Mouse (Mus musculus) limb, embryonic 10.5 days (tissue): ENCODE measurements around the gene Enox1. TPM values are rescaled to one million over a fixed set of nuclear protein-coding genes. Genes with fewer than 3 reads are reported as not detected.
A peak's percentile ranks its signal among the peaks of the same experiment; 100 is the strongest.

Experiments used
- DNase-seq: peaks from one replicate; pipeline ENCODE4 v3.0.0-alpha.2; 2017; ENCODE audit warnings: low spot score
- H3K27ac ChIP-seq: fragments of 300-500 bp; sonication (generic); 2 replicates; pipeline ENCODE4 v1.5.1; 2016; ENCODE audit warnings: mild to moderate bottlenecking
- H3K27me3 ChIP-seq: fragments of 300-500 bp; sonication (generic); 2 replicates; pipeline ENCODE4 v1.6.1; 2016; ENCODE audit warnings: low read depth, mild to moderate bottlenecking; ENCODE audit not compliant: poor library complexity, severe bottlenecking
- H3K36me3 ChIP-seq: fragments of 300-500 bp; sonication (generic); 2 replicates; pipeline ENCODE4 v1.6.1; 2016; ENCODE audit warnings: mild to moderate bottlenecking, moderate library complexity
- H3K4me1 ChIP-seq: fragments of 300-500 bp; sonication (generic); 2 replicates; pipeline ENCODE4 v1.6.1; 2016
- H3K4me3 ChIP-seq: fragments of 300-500 bp; sonication (generic); 2 replicates; pipeline ENCODE4 v1.5.1; 2016; ENCODE audit warnings: mild to moderate bottlenecking, moderate library complexity
- H3K9me3 ChIP-seq: fragments of 300-500 bp; sonication (generic); replicated peaks from 2 replicates; pipeline ENCODE4 v1.6.1; 2016; ENCODE audit warnings: mild to moderate bottlenecking
- WGBS: fragments of 180-500 bp; shearing (Covaris S2); methylation state at CpG from one replicate; pipeline ENCODE4 v1.1.7; 2016; 5-methylcytosine and 5-hydroxymethylcytosine counted together
- polyA plus RNA-seq: library from polyadenylated mRNA; unstranded; fragments of >200 nt; fragmentation: Nextera tagmentation; extraction: Ambion mirVana; gene quantifications from 2 replicates; pipeline ENCODE4 v1.2.1, GENCODE M21; 2016

The Enox1 gene
- polyA plus RNA-seq, 1 experiment from 2014 or later = 7.0 TPM

DNA sequence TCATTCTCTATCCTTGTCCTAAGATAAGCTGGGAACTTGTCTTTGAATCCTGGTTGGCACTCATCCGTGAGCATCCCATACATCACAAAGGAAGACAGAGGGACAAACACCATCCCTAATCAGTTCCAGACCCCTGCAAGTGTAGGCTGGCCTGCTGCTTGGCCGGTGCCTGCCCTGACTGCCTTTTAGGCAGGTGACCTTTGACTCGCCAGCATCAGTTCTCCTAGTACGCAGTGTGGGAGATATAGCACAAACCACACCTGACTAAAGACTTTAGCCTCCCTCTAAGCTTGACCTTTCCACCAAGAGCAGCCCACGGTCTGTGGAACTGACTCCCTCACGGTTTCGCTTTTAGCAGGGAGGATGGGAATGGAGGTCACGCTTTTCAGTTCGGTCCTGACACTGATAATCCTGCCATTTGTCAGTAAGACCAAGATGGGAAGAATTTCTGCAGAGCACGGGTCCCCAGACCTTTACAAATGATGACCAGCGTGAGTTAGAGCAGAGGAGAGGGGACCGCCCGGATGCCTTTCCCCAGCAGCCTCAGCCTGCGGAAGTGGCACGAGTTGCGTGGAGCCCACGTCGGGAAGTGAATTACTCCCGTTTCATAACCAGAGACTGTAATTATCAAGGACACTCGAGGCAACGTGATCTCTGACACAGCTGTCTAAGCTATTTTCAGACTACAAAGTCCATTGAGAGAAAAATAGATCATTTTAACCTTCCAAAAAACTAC lies 550.1 kb downstream of the Enox1 start:
- no peaks in the 10 kb centered on the region for H3K9me3 ChIP-seq
- no peaks in the 10 kb centered on the region for H3K36me3 ChIP-seq
- peak; percentile 46 for DNase-seq
- H3K4me1 ChIP-seq = peaks cover 25% of the 10 kb centered on the region
- peak overlapping the region; percentile 36 for H3K4me3 ChIP-seq
- peak overlapping the region; percentile 56; the same call in 1 of the 2 replicates for H3K27ac ChIP-seq
- 21% methylated on average over 21 of the region's 21 CpGs for WGBS
- H3K27me3 ChIP-seq = no peaks in the 10 kb centered on the region

DNA sequence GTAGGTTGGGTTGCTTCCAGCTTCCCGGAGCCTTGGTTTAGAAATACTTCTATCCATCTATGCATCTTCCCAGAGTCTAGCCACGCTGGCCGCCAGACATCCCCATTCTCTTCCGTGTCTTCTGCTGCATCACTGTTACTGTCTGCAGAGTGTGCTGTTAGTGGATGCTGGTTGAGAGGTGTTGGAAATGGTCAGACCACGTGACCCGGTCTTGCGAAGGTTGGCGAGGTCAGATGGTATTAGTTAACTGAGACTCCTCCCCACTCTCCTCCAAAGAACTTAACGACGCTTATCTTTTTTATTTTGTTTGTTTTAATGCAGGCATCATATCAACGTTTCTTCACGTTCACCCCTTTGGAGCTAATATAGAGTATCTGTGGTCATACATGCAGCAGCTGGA lies 550.7 kb downstream of the Enox1 start:
- Histone ChIP-seq H3K9me3 (no peaks in the 10 kb centered on the region), H3K36me3 (no peaks in the 10 kb centered on the region), H3K4me3 (peak overlapping the region; percentile 36), H3K27ac (peak overlapping the region; percentile 56), H3K4me1 (peaks cover 25% of the 10 kb centered on the region), H3K27me3 (no peaks in the 10 kb centered on the region)
- peak; percentile 72 for DNase-seq
- WGBS = 48% methylated on average over 12 of the region's 12 CpGs

DNA sequence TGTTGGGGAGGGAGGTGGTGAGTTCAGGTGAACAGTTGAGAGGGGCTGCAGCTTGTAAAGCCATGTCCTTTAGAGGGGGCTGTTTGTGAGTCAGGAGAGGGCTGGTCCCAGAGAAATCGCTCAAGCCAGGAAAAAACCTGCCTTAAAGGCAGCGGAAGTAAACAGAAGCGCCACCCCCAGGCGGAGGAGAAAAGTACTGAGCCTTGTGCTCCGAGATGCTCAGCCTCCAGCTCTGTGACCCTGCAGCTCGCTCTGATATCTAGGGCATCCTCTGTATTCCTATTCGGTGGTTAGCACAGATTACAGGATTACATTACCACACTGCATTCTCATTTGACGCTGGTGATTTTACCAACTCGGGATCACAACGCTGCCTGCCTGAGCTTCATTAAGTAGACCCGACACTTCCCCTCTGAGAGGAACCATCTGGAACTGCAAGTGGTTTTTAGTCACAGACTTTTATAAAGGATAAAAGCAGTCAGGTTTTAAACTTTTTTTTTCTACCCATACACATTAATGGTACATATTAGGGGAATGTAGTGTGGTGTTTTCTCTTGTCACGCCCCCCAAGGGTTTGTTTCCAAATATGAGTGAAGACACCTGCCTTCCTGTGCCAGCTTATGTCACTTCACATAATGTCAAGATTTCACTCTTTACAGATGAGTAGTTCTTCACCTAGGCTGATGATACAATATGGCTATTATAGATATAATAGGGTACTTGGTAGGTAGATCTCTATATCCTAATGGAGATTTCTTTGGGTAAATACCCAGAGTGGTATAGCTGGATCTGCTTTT lies 552.0 kb downstream of the Enox1 start:
- no peaks in the 10 kb centered on the region for H3K36me3 ChIP-seq
- WGBS = 50% methylated on average over 12 of the region's 12 CpGs
- H3K27me3 ChIP-seq = no peaks in the 10 kb centered on the region
- no peak overlapping the region for H3K27ac ChIP-seq
- H3K4me3 ChIP-seq = 0 out of 2 replicates have a peak overlapping the region, but pooled peaks have one; percentile 36
- no peaks in the 10 kb centered on the region for H3K9me3 ChIP-seq
- DNase-seq = peak; percentile 57
- peaks cover 25% of the 10 kb centered on the region for H3K4me1 ChIP-seq

DNA sequence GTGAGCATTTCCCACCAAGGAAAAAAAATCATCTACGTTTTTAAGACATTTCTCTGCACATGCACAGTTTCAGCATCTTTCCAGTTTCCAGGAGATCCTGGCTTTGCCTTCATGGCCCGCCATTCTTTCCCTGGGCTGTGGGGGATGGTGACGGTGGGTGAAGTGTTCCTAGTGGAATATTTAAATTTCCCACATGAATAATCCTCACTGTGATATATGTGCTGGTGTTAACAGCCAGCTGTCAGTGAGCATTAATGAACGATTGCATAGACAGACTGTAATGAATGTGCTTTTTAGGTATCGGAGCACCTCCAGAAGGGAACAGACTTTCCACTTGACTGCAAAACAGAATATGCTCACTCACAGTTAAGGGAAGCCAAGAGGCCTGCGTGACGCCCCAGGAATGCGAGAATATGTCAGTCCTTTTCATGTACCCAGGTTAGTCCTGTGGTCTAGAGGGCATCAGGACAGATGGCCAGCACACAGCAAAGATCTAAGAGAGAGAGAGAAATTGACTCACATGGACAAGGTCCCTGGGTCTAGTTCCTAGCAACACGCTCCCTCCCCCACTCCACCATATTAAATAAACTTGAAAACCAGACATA lies 558.5 kb downstream of the Enox1 start:
- no peaks in the 10 kb centered on the region for H3K9me3 ChIP-seq
- 0 out of 2 replicates have a peak, but pooled peaks cover 5% of the 10 kb centered on the region for H3K36me3 ChIP-seq
- H3K4me3 ChIP-seq = no peak overlapping the region
- H3K27me3 ChIP-seq = no peaks in the 10 kb centered on the region
- H3K4me1 ChIP-seq = peaks cover 5% of the 10 kb centered on the region; the same call in 1 of the 2 replicates
- no peak for DNase-seq
- 82% methylated on average over 9 of the region's 9 CpGs for WGBS
- H3K27ac ChIP-seq = no peak overlapping the region

DNA sequence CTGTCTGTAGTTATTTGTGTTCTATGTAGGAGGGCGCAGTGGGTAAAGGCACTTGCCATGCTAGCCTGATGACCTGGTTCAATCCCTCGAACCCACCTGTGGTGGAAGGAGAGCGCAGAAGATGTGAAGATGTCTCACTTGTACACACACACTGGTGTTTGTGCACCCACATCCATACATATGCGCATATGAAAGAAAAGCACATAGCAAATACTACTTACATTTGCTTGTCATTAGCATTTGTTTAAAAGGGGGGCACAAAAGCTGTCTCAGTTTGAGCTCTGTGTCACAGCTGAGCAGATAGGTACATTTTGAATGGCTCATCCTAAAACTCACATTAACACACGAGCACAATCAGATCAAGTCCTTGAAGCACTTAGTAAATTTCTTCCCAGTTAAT lies 560.4 kb downstream of the Enox1 start:
- Histone ChIP-seq H3K9me3 (no peaks in the 10 kb centered on the region), H3K4me1 (peaks cover 5% of the 10 kb centered on the region; the same call in 1 of the 2 replicates), H3K27me3 (no peaks in the 10 kb centered on the region), H3K4me3 (no peak overlapping the region), H3K36me3 (0 out of 2 replicates have a peak, but pooled peaks cover 7% of the 10 kb centered on the region), H3K27ac (no peak overlapping the region)
- no peak for DNase-seq
- WGBS = 90% methylated on average over 5 of the region's 5 CpGs

DNA sequence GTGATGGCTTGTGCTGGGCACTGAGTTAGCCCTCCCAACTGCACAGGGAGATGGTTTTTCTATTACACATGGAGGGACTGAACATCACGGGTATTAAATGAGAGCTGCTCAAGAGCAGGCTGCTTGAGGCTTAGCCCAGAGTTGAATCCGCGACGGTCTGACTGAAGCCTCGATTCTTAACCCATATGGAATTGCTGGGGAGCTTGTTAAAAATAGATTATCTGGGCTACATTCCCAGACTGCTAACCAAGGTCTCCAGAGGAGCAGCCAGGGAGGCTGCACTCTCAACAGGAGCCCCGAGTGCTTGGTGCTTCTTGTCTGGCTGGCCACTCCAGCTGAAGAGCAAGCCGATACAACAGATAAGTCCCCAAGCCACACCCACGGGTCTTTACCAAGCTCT lies 562.3 kb downstream of the Enox1 start:
- Histone ChIP-seq H3K9me3 (no peaks in the 10 kb centered on the region), H3K4me1 (peaks cover 5% of the 10 kb centered on the region; the same call in 1 of the 2 replicates), H3K36me3 (0 out of 2 replicates have a peak, but pooled peaks cover 7% of the 10 kb centered on the region), H3K4me3 (no peak overlapping the region), H3K27ac (no peak overlapping the region), H3K27me3 (no peaks in the 10 kb centered on the region)
- DNase-seq = no peak
- 83% methylated on average over 8 of the region's 8 CpGs for WGBS

DNA sequence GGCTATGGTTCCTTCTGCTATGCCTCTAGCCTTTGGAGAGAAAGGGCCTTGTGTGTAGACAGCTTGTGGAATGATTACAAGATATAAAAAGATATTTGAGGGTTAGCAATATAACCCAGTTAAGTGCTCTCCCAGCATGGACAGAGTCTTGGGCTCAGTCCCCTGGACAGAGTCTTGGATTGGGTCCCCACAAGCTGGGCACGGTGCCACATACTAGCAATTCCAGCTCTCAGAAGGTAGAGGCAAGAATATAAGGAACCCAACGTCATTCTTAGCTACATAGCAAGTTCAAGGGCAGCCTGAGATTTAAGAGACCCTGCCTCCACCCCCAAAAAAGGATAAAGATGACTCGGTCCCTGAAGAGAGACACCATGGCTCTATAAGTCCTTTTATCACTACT lies 581.5 kb downstream of the Enox1 start:
- DNase-seq = no peak
- Histone ChIP-seq H3K4me3 (no peak overlapping the region), H3K4me1 (no peaks in the 10 kb centered on the region), H3K36me3 (no peaks in the 10 kb centered on the region), H3K27ac (no peak overlapping the region), H3K27me3 (no peaks in the 10 kb centered on the region), H3K9me3 (0 out of 2 replicates have a peak, but pooled peaks cover 2% of the 10 kb centered on the region)
- 82% methylated on average over 3 of the region's 3 CpGs for WGBS

DNA sequence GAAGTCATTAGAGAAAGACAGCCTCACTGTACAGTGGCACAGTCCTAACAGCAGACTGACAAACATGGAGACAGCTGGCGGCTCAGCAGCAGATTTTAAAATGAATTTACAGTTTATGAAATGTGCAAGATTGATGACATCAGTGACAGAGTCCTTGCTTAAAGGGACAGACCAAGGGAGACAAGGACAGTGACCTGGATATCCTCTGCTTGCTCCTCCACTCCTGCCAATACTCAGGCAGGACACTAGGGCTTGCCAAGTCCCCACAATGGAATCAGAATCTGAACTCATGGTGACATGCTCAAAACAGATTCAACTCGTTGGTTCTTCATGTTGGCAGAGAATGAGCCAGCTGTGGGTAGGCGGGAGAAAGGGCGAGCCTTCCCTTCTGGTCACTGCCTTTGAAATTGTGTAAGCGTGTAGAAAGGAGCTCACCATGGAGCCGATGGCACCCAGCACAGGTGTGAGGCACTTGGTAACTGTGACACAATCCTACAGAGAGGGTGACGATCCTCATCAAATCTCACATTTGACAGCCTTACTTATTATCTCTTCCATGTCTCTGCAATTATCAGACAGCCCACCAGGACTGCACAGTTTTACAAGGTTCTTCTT lies 582.3 kb downstream of the Enox1 start:
- WGBS = 85% methylated on average over 7 of the region's 7 CpGs

DNA sequence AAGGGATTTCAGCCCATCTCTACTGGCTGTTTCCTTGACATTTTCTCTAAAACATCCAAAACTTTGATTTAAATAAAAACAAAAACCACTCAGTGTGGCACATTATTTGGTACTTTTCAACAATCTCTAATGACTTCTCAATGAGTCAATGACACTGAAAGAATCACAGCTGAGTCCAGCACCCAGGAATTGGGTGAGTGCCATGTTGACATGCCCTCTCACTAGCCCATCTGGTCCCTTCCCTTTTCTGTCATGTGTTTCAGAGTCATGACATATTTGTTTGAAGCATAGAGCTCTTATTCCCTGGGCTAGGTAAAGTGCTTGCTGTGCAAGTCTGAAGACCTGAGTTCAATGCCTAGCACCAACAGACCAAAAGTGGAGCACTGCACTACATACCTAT lies 582.8 kb downstream of the Enox1 start:
- DNase-seq = no peak
- Histone ChIP-seq H3K9me3 (0 out of 2 replicates have a peak, but pooled peaks cover 2% of the 10 kb centered on the region), H3K36me3 (no peaks in the 10 kb centered on the region), H3K4me3 (no peak overlapping the region), H3K27ac (no peak overlapping the region), H3K4me1 (no peaks in the 10 kb centered on the region), H3K27me3 (no peaks in the 10 kb centered on the region)

More for the DNA sequence above, 582.3 kb downstream of the Enox1 start:
- Histone ChIP-seq H3K27ac (no peak overlapping the region), H3K9me3 (0 out of 2 replicates have a peak, but pooled peaks cover 2% of the 10 kb centered on the region), H3K27me3 (no peaks in the 10 kb centered on the region), H3K4me1 (no peaks in the 10 kb centered on the region), H3K36me3 (no peaks in the 10 kb centered on the region), H3K4me3 (no peak overlapping the region)
- DNase-seq = no peak

DNA sequence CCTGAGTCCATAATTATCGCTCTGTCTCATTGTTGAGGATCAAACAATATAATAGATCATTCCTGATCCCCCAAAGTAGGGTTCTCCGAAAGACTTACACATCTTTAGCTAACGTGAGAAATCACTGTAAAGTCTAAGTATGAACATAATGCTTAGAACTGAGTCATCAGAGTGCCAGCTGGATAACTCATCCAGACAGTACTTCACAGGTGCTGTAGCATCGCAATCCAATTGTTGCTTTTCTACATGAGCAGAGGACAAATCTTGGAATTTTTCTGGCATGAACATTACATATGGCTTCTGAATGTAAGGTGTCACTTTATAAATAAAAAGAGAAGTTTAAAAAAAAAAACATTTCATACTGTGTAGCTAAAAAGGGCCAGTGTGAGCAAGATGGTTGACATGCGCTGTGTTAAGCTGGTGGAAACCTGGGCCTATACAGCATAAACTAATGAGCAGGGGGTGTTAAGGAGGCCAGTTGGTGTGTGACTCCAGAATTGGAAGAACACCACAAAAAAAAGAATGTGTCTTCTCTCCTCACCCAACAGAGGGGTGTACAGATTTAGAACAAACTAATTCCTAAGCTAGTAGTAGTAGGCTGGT lies 588.2 kb downstream of the Enox1 start:
- Histone ChIP-seq H3K4me1 (no peaks in the 10 kb centered on the region), H3K36me3 (no peaks in the 10 kb centered on the region), H3K27ac (no peak overlapping the region), H3K4me3 (no peak overlapping the region), H3K9me3 (0 out of 2 replicates have a peak, but pooled peaks cover 2% of the 10 kb centered on the region), H3K27me3 (no peaks in the 10 kb centered on the region)
- no peak for DNase-seq
- WGBS = 93% methylated on average over 5 of the region's 5 CpGs

DNA sequence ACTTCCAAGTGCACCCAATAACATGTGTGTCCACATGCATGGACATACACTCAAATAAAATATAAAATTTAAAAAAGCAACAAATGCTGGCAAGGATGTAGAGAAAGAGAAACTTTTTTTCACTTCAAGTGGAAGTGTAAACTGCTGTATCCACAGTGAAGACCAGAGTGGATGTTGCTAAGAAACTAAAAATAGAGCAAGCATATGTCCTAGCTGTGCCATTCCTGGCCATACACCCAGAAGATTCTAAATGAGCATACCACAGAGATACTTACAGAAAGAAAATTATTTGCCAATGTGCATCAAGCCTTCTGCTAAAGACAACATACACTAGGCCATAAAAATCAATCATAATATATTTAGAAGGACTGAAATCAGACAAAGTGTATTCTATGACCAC lies 592.4 kb downstream of the Enox1 start:
- H3K27ac ChIP-seq = no peak overlapping the region
- no peaks in the 10 kb centered on the region for H3K36me3 ChIP-seq
- no peaks in the 10 kb centered on the region for H3K4me1 ChIP-seq
- no peak overlapping the region for H3K4me3 ChIP-seq
- DNase-seq = no peak
- H3K9me3 ChIP-seq = no peaks in the 10 kb centered on the region
- no peaks in the 10 kb centered on the region for H3K27me3 ChIP-seq
